Mouse (Mus musculus): Measurements from ENCODE around the gene Magi2.
"Not testable (repeated sequence)": the region's sequence is repeated elsewhere in the genome, so short reads cannot be mapped to it uniquely, and the experiment has no call there.

The Magi2 gene

DNA sequence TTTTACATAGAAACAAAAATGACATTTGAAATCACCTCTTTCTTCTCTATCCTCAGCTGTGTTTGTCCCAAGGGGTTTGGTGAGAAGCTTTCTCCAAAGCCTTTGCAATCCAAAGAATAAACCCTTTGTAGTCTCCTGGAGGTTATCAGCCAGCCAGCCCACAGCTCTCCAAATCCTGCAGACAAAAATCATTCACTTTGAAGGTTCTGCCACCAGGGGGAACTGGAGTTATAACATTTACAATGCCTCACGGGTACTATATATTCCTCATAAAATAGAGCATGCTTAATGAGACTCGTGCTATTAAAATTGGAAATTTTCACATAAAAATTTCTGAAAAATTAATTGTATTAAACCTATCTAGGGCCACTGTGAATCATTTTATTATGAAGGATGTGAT, 202.5 kb downstream of the Magi2 start:
- peak; percentile 29 for DNase-seq (ENCODE audit: low read depth, low spot score)

DNA sequence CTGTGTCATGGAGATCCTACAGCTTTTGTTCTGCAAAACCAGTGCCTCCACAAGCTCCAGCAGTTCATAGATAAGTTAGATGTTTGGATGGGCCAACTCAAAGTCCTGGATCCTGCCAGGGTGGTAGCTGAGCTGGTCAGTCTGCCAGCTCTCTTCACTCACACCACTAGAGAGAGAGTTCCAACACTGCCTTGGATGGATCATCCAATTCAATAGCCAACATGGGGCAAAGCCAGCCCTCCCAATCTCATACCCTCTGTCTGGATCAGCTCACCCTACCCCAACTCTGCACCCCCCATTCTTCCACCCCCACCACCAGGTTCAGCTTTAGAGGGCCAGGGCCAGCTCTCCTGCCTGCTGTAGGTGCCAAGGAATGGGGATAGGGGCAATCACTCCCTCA, 235.7 kb downstream of the Magi2 start:
- no peak for DNase-seq (ENCODE audit: low read depth, low spot score)

DNA sequence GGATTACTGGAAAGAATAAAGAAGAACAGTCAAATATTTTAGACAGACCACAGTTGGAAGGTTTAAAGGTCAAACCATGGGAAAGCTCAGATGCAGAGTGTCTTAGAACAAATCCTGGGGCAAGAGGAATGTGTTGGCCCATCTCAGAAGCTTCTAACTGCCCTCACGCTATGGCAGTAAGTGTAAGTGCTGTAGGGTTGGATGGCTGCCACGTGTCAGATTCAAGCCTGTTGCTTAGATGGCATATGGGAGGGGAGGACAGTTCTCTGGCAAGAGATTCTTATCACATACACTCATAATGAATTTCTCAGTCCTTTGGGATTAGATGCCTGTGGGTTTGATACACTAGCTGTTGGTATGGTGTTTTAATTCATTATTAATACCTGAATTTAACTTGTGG, 238.5 kb downstream of the Magi2 start:
- DNase-seq (ENCODE audit: low read depth, low spot score), result no peak

DNA sequence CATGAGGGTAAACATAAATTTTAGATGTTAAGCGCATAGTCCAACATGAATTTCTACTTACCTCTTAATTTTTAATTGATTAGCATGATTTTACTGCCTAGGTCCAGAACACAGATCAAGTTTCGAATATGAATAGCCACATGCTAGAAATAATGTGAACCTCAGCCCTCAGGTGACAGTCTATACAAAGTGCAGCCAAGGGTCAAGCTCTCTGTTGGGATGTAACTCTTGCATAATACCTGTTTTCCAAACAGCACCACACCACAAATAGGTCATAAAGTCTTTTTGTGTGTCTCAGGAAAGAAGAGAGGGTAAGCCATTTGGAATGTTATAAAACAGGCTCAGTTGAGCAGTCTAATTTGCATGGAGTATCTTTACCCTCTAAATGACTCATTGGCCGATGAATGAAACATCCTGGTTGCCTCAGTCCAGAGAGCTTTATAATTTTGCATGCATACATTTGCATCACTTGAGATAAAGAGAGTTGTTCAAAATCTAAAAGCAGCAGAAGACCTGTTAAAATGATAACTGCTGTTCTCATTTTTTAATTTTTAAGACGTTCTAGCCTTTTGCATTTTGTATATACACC, 246.1 kb downstream of the Magi2 start:
- no peak for DNase-seq (ENCODE audit: low read depth, low spot score)

DNA sequence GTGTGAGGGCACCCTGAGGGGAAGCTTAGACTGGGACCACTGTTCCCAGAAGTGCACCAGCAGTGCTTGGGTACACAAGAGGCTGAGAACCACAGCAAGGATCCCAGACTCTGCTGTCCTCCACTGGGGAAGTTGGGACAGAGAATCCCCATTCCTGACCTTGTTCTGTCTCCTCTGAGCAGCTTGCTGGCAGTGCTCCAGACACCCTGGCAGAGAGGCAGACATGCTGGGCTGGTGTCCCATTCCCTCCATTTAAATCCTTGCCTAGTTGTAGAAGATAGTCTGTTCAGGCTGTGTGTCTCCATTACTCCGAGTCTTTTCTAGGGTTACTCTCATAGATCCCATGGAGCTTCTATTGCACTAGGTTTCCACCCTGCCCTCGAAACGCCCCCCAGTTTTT, 256.1 kb downstream of the Magi2 start:
- DNase-seq (ENCODE audit: low read depth, low spot score), result no peak

DNA sequence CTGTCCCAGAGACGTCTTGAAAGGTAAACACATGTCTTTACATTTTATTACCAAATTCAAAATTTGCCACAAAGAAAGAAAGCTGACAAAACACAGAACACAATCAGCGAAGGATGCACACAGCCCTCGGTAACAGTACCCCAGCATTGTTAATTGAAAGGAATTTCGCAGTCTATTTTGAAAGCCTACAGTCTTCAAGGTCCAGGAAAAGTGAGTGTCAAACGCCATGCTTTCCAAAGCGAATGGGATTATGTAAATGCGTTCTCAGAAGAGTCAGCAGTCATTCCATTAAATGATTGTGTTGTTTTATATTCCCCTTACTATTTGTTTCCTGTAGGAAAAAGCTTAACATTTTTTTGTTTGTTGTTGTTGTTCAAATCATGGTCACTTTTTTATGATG, 261.1 kb downstream of the Magi2 start:
- no peak for DNase-seq (ENCODE audit: low read depth, low spot score)

DNA sequence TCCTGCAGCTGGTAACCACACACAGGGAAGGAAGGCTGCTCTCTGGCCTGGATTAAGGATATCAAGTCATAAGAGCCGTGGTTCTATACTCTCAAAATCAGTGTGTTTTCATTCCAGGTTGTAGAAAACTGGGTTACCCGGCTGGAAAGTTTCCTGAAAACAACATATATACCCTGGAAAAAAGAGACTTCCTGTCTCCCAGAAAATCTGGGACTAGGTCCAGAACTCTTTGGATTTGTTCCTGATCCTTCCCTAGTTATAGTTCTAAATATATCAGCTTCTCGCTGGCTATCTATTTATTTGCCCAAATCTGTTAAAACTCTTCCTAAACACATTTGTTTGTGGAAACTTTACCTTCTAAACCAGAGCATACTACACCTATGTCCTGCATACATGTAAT, 274.2 kb downstream of the Magi2 start:
- DNase-seq (ENCODE audit: low read depth, low spot score), result no peak

DNA sequence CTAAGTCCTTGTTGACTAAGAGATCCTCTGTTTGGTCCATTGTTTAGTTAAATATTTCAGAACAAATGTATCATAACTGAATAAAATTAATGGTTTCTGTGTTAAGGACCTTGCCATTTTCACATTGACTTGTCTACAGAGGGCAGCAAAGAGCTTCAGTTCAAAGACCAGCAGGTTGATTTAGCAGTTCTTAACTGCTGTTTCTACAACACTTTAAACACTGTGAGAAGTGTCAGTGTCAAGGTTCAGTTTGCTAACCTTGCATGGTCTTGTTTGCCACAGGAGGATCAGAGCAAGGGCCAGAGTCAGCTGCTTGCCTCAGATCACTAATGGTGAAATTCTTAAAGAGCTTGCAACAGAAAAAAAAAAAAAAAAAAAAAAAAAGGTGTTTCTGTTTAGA, 295.3 kb downstream of the Magi2 start:
- peak; percentile 49 for DNase-seq (ENCODE audit: low read depth, low spot score)

DNA sequence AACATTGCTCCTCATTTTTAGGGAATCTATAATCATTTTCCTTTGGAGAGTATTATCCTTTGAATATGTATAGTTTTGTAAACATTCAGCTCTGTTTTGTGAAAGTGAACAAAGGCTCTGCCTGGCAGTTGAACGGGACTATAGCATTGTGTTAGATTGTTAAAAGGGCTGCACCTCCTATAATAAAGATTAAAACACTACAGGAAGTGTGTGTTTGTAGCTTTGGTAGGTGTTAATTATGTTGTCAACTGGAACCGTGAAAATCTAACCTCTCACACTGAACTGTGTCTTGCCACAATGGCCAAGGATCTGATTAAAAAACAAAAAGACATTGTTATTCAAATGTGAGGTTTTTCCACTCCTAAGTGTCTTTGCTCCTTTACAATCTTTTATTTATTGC, 312.5 kb downstream of the Magi2 start:
- no peak for DNase-seq (ENCODE audit: low read depth, low spot score)

DNA sequence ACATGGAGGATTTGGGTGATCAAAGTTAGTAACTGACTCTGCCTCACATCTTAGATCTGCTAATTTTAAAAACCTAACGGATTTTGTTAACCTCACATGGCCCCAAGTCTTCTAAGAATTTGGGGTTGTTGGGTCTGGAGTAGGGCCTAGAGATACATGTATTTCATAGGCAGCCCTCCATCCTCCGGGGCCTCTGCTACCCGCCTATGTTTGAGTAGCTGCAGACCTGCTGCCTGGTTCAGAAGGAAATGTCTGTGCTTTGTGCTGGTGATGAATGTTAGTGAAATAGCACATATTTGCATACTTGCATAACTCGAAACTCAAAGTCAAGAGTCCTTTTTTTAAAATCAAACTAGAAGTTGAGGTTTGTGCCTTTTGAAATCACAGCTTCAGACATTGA, 319.6 kb downstream of the Magi2 start:
- peak; percentile 51 for DNase-seq (ENCODE audit: low read depth, low spot score)

DNA sequence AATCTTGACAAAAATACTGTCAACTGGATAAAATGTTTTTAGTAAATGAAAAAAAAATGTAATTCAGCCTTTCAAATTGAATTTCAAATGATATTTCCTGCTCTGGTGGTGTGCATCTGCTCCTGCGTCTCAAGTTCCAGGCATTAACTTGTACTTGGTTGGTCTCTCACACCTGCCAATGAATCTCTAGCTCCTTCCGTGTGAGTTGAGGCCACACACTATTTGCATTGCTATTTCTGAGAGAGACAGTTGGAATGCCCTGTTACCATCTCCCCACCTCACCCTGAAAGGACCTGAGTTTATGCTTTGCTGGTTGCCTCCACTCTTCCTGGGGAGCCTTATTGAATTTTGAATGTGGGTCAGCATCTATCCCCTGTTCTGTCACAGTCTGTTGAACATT, 320.1 kb downstream of the Magi2 start:
- peak; percentile 37 for DNase-seq (ENCODE audit: low read depth, low spot score)

DNA sequence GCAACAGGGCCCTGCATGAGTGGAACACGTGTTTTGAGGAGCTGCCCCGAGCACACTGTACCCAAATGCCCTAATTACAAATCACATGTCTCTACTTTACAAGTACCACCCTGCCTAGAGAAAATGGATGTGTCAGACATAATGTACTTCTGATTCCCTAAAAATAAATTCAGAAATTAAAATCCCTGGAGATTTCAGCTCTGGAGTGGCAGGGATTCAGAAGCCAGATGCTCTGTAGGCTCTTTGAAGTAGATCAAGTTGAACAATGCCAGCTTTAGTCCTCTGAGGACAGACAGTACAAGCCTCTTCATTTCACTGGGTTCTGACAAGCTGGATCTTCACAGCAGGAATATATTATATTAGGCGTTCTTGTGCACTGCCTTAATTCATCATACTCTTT, 326.7 kb downstream of the Magi2 start:
- no peak for DNase-seq (ENCODE audit: low read depth, low spot score)

DNA sequence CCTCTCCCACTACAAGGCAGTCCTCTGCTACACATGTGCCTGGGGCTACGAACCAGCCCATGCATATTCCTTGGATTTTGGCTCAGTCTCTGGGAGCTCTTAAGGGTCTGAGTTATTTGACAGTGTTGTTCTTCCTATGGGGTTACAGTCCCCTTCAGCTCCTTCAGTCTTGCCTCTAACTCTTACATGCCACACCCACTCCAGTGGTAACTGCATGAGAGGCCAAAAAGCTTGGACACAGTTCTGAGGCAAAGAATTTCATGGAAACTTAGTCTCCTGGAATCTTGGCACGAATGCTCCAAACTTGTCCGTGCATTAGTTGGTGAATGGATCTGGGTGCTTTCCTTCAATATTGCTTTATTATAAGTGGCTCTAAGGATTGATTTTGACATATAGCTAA, 338.8 kb downstream of the Magi2 start:
- no peak for DNase-seq (ENCODE audit: low read depth, low spot score)

DNA sequence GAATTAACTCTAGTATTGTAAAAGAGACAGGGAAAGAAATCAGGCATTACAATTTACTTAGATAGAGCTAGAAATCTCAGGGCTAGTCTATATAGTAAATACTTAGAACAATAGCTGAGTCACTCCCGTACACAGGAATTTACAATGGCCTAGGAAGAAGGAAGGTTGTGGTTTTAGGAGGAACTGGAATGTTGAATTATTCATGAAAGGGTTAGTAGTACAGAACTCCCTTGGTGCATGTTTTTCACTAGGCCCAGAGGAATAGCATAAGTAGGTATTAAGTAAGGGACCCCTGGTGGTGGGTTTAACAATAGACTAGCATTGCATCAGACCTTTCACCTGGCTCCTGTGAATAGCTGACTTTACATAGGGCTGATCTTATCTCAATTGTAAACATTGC, 339.3 kb downstream of the Magi2 start:
- DNase-seq (ENCODE audit: low read depth, low spot score), result not testable (repeated sequence)

DNA sequence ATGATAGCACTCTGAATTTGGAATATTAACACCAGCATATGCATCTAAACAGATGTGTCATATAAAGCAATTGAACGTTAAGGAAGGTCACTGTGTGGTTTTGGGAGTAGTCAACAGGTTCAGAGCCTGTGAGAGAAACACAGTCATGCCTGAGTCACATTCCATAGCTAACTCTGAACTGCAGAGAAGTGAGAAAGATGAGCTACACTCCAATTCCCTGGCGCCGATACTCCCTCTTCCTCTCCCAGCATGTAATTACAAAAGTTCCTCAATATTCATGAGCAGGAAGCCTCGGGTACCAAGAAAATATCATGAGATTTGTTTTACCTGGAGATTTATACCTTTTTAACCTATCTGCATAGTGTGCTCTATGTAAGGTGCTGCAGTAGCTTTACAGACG, 380.9 kb downstream of the Magi2 start:
- DNase-seq (ENCODE audit: low read depth, low spot score), result no peak

DNA sequence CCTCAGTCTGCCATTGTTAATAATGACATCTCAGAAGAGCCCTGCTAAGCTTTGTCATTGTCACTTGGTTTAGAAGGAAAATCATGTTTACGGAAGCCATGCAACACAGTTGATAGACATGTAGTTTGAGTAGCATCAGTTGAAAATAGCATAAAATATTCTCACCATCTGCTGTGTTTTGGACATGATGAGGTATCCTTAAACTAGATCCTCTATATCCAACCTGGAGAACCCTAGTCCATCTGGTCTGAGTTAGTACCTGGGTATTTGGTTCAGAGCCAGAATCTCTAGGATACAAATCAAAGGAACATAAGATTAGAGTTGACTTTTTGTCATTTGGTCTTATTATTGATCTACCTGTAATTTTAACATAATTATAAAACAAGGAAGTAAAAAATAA, 385.0 kb downstream of the Magi2 start:
- no peak for DNase-seq (ENCODE audit: low read depth, low spot score)

DNA sequence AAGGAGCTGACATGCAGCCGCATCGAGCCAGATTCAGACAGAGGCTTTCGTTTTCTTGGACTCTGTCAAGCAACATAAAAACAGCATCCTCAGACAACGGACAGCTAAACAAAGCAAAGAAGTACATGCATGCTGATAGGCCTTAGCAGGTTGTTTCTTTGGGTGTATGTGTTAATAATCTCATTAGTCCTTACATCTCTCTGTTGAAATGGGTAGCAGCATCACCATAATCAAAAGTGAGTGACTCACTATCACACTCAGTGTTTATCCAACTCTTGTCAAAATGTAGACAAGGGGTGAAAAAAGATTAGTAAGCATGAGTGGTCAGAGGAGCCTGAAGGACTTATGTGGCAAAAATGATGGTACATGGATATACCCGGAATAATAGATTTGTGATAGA, 394.8 kb downstream of the Magi2 start:
- DNase-seq (ENCODE audit: low read depth, low spot score), result no peak

DNA sequence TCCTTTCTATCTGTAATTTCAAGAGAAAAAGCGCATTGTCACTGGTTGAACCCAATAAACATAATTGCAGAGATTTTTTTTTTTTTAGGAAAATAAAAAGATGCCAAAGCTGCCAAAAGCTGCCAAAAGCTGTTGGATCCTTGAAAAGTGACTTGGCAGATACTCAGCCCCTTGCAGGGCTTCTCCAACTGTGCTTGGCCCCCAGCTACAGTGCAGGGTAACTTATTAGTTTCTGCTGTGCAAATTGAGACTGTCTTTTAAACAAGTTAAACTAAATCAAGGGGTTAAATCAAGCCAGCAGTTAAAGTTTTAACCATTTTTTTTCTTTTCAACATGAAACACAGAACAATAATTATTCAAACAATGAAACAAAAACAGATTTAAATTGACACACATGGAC, 407.1 kb downstream of the Magi2 start:
- DNase-seq (ENCODE audit: low read depth, low spot score), result no peak

DNA sequence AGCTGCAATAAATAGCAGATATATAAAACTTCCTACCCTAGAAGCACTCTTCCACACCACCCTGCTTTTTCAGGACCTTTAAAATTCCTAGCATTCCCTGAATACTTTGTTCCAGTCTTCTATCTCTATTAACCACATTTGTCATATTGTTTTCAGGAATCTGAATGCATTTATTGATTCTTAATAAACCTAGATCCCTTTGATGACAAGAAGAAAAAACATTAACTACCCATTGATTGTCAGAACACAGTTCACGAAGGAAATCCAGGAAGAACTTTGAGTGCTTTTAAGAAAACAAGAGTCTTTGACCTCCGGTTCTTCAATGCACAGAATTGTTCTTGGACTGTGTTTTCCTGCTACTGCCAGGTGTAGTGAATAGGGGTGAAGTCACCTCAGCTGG, 411.0 kb downstream of the Magi2 start:
- no peak for DNase-seq (ENCODE audit: low read depth, low spot score)

DNA sequence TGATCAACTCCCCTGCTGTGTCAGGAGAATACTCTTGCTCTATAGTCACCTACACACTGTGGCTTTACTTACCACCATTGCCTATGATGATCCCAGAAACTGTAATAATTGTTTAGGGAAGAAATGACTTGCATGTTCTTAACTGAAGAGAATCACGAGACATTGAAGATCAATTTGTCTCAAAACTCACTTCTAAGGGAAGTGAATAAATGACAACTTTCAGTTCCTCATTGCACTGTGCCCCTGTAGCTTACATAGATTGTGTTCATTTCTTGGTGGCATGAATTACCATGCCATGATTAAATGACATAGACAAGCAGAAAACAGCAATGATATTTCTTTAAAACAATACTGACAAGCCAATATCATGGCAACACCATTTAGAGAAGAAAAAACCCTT, 429.1 kb downstream of the Magi2 start:
- peak; percentile 57 for DNase-seq (ENCODE audit: low read depth, low spot score)

DNA sequence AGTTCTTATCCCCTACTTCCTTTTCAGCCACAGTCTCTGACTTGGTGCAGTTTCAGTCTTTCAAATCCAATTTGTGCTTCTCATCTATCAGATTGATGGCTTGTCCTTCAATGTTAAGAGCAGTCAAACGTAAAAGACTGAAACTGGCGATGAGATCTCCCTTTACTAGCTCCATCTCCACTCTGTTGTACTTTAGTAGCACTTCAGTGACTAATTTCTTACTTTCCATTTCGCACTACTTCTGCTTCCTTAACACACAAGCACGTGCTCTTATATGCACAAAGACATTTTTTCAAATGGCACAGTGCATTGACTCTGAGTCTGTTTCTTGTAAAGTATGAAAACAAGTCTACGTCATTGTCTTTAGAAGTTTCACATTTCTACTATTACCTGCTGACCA, 439.6 kb downstream of the Magi2 start:
- DNase-seq (ENCODE audit: low read depth, low spot score), result peak; percentile 65

DNA sequence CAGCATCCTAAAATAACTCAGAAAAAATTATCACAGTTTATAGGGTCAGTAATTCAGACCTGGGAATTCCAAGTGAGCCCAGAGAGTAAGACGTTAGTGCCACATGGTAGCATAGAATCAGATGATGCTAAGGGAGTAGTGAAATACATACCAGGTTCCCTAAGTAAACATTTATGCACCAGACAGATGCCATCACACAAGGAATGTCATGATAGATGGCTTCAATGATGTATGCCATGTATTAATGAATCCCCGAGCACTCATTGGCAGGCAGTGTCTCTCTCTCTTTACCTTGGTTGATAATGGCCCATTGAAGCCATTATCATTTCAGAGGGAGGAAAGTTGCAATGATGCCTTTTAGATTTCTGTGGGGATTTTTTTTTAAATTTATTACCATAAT, 490.5 kb downstream of the Magi2 start:
- no peak for DNase-seq (ENCODE audit: low read depth, low spot score)

DNA sequence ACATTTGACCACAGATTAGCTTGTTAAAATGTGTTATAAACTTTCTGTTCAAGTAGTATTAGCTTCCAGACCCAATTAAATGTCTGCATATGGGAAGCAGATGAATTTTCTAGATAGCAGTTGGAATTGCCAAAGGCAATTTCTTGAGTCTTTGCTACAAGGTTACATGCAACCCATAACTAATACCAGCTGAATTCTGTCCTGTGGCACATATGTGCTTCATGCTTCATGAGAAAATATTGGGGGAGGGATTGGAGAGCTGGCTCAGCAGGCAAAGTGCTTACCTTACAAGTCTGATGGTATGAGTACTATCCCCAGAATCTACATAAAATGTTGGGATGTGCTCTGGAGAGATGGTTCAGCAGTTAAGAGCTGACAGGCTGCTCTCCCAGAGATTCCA, 499.4 kb downstream of the Magi2 start:
- DNase-seq (ENCODE audit: low read depth, low spot score), result no peak

DNA sequence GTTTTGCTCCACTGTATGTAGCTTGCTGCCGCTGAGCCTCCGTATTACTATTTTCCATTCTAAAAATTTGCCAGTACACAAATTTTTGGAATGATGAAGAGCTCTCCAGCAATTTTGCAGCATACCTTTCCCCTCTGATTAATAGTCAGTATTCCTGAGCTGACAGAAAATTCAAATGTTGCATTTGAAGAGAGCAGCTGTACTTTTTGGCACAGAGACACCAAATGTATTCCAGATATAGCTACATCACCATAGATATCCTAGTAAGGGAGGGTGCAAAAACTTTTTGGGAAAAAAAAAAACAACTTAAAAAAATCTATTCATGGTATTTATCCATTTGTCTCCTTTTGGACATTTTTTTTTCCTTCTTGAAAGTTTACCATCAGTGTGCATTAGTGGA, 518.5 kb downstream of the Magi2 start:
- no peak for DNase-seq (ENCODE audit: low read depth, low spot score)

DNA sequence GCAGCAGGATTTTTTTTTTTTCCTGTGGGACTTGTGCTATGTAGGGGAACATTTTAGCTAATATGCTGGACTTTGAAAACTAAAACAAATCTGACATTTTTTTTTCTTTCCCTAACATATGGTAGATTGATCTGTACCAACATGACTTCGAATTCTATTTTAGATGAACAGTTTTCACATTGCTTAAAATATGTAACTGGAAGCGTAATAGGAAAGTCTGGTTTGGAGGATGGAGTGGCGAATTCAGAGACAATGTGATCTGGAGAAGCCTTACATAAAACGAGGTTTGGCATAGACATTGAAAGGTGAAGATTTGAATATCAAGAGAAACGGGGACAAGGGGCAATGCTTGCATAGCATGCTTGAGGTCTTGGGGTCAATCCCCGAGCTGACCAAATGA, 519.1 kb downstream of the Magi2 start:
- DNase-seq (ENCODE audit: low read depth, low spot score), result no peak

Data from A20 (cell line).